Mouse (Mus musculus) E14TG2a.4 (cell line): ENCODE data around the gene Slc13a4.

Experiments
- CTCF ChIP-seq: conservative IDR thresholded peaks from 2 replicates; pipeline ENCODE4 v1.5.1; 2014; ENCODE audit warnings: low read length
- NANOG ChIP-seq: IDR thresholded peaks from 2 replicates; pipeline ENCODE4 v1.6.1; 2014; ENCODE audit warnings: borderline replicate concordance, low read length, mixed read lengths
- POU5F1 ChIP-seq: IDR thresholded peaks from 2 replicates; pipeline ENCODE4 v1.6.1; 2014; ENCODE audit warnings: low read length, borderline replicate concordance

GRCm38 (mm10) chr6:35307136-35307535, 795 bp downstream of the Slc13a4 start:
- no peak for TF ChIP-seq CTCF
- TF ChIP-seq POU5F1: no peak
- TF ChIP-seq NANOG: no peak
